Mouse (Mus musculus) stomach, embryonic 14.5 days (tissue): ENCODE measurements at regions not wholly inside any gene's neighbourhood (a gene's known extent, or its start where the extent isn't known, plus 50 kb on each side); places are given as distances from the start of the nearest gene placed in this dataset.

Source experiments
- ATAC-seq: fragments of 200-750 bp; cut with Nextera tagmentation; 2 replicates; pipeline ENCODE4 v1.8.0; 2017; ENCODE audit warnings: low read depth, moderate TSS enrichment; ENCODE audit not compliant: insufficient number of reproducible peaks, insufficient read depth, low FRiP score
- H3K27ac ChIP-seq: fragments of 300-500 bp; sonication (generic); 2 replicates; pipeline ENCODE4 v1.5.1; 2014; ENCODE audit warnings: mild to moderate bottlenecking, low read length, moderate library complexity, mixed read lengths
- H3K27me3 ChIP-seq: fragments of 300-500 bp; sonication (generic); 2 replicates; pipeline ENCODE4 v1.6.1; 2014; ENCODE audit warnings: low read length, control low read depth, mixed read lengths; ENCODE audit not compliant: control insufficient read depth, insufficient read depth
- H3K36me3 ChIP-seq: fragments of 300-500 bp; sonication (generic); 2 replicates; pipeline ENCODE4 v1.6.1; 2014; ENCODE audit warnings: mild to moderate bottlenecking, control low read depth, low read length, moderate library complexity, mixed read lengths; ENCODE audit not compliant: control insufficient read depth, insufficient read depth
- H3K4me1 ChIP-seq: fragments of 300-500 bp; sonication (generic); 2 replicates; pipeline ENCODE4 v1.6.1; 2014; ENCODE audit warnings: low read length, control low read depth, mixed read lengths; ENCODE audit not compliant: control insufficient read depth, insufficient read depth
- H3K4me2 ChIP-seq: fragments of 300-500 bp; sonication (generic); replicated peaks from 2 replicates; pipeline ENCODE4 v1.6.1; 2014; ENCODE audit warnings: low read depth, low read length, control low read depth
- H3K4me3 ChIP-seq: fragments of 300-500 bp; sonication (generic); 2 replicates; pipeline ENCODE4 v1.5.1; 2014; ENCODE audit warnings: low read depth, low read length, control low read depth
- H3K9ac ChIP-seq: fragments of 300-500 bp; sonication (generic); replicated peaks from 2 replicates; pipeline ENCODE4 v1.6.1; 2014; ENCODE audit warnings: low read depth, mild to moderate bottlenecking, control low read depth, low read length, moderate library complexity, mixed read lengths
- H3K9me3 ChIP-seq: fragments of 300-500 bp; sonication (generic); 2 replicates; pipeline ENCODE4 v1.6.1; 2016; ENCODE audit warnings: low read depth, low read length, control low read depth; ENCODE audit not compliant: control insufficient read depth
- WGBS: fragments of 180-500 bp; shearing (Covaris S2); extraction: QIAGEN DNeasy Blood & Tissue Kit; methylation state at CpG from one replicate; pipeline ENCODE4 v1.1.7; 2014; 5-methylcytosine and 5-hydroxymethylcytosine counted together

- Histone ChIP-seq H3K4me2 (no peak overlapping the region), H3K4me3 (no peak overlapping the region), H3K27me3 (no peaks in the 10 kb centered on the region), H3K9ac (no peak overlapping the region), H3K36me3 (no peaks in the 10 kb centered on the region), H3K27ac (no peak overlapping the region), H3K4me1 (no peaks in the 10 kb centered on the region), H3K9me3 (0 out of 2 replicates have a peak, but pooled peaks cover 6% of the 10 kb centered on the region)
- ATAC-seq = no peak
- 59% methylated on average over 3 of the region's 3 CpGs for WGBS
Observed at GRCm38 (mm10) chr6:51667022-51667421, 143.3 kb downstream of the Snx10 start.

GRCm38 (mm10) chr6:51675342-51675945, 151.7 kb downstream of the Snx10 start:
- H3K36me3 ChIP-seq = no peaks in the 10 kb centered on the region

GRCm38 (mm10) chr6:51677162-51677996, 153.7 kb downstream of the Snx10 start:
- Histone ChIP-seq H3K9ac (no peak overlapping the region), H3K36me3 (no peaks in the 10 kb centered on the region), H3K9me3 (no peaks in the 10 kb centered on the region), H3K27ac (no peak overlapping the region), H3K4me2 (no peak overlapping the region), H3K4me1 (no peaks in the 10 kb centered on the region), H3K27me3 (no peaks in the 10 kb centered on the region), H3K4me3 (no peak overlapping the region)
- 29% methylated on average over 12 of the region's 12 CpGs for WGBS
- ATAC-seq = no peak

More at GRCm38 (mm10) chr6:51675342-51675945, 151.7 kb downstream of the Snx10 start:
- Histone ChIP-seq H3K4me3 (no peak overlapping the region), H3K4me1 (no peaks in the 10 kb centered on the region), H3K9ac (no peak overlapping the region), H3K27me3 (no peaks in the 10 kb centered on the region), H3K4me2 (no peak overlapping the region), H3K27ac (no peak overlapping the region), H3K9me3 (no peaks in the 10 kb centered on the region)
- no peak for ATAC-seq
- 78% methylated on average over 13 of the region's 13 CpGs for WGBS

GRCm38 (mm10) chr6:51678743-51679142, 155.0 kb downstream of the Snx10 start:
- Histone ChIP-seq H3K4me1 (no peaks in the 10 kb centered on the region), H3K9ac (no peak overlapping the region), H3K27ac (no peak overlapping the region), H3K4me3 (no peak overlapping the region), H3K27me3 (no peaks in the 10 kb centered on the region), H3K36me3 (no peaks in the 10 kb centered on the region), H3K4me2 (no peak overlapping the region), H3K9me3 (no peaks in the 10 kb centered on the region)
- WGBS = 93% methylated on average over 3 of the region's 3 CpGs
- no peak for ATAC-seq

- WGBS = 48% methylated on average over 10 of the region's 10 CpGs
Observed at GRCm38 (mm10) chr6:51680239-51680857, 156.6 kb downstream of the Snx10 start.

GRCm38 (mm10) chr6:51683131-51683530, 159.4 kb downstream of the Snx10 start:
- no peak overlapping the region for H3K4me2 ChIP-seq
- H3K36me3 ChIP-seq = no peaks in the 10 kb centered on the region
- no peak for ATAC-seq
- H3K4me3 ChIP-seq = no peak overlapping the region
- 84% methylated on average over 5 of the region's 5 CpGs for WGBS
- H3K9ac ChIP-seq = no peak overlapping the region
- H3K27me3 ChIP-seq = no peaks in the 10 kb centered on the region
- H3K4me1 ChIP-seq = no peaks in the 10 kb centered on the region
- H3K9me3 ChIP-seq = no peaks in the 10 kb centered on the region
- H3K27ac ChIP-seq = no peak overlapping the region

More at GRCm38 (mm10) chr6:51680239-51680857, 156.6 kb downstream of the Snx10 start:
- Histone ChIP-seq H3K4me2 (no peak overlapping the region), H3K9me3 (no peaks in the 10 kb centered on the region), H3K27me3 (no peaks in the 10 kb centered on the region), H3K27ac (no peak overlapping the region), H3K4me1 (no peaks in the 10 kb centered on the region), H3K9ac (no peak overlapping the region), H3K36me3 (no peaks in the 10 kb centered on the region), H3K4me3 (no peak overlapping the region)
- ATAC-seq = no peak

- no peak overlapping the region for H3K9ac ChIP-seq
- no peaks in the 10 kb centered on the region for H3K4me1 ChIP-seq
- WGBS = 52% methylated on average over 8 of the region's 8 CpGs
- no peak for ATAC-seq
- no peaks in the 10 kb centered on the region for H3K36me3 ChIP-seq
- no peak overlapping the region for H3K4me2 ChIP-seq
- no peaks in the 10 kb centered on the region for H3K27me3 ChIP-seq
- H3K27ac ChIP-seq = no peak overlapping the region
- no peak overlapping the region for H3K4me3 ChIP-seq
- H3K9me3 ChIP-seq = no peaks in the 10 kb centered on the region
Observed at GRCm38 (mm10) chr6:51685651-51686287, 162.1 kb downstream of the Snx10 start.

- Histone ChIP-seq H3K4me2 (no peak overlapping the region), H3K9ac (no peak overlapping the region), H3K27me3 (no peaks in the 10 kb centered on the region), H3K4me3 (no peak overlapping the region), H3K9me3 (no peaks in the 10 kb centered on the region), H3K27ac (no peak overlapping the region), H3K36me3 (no peaks in the 10 kb centered on the region), H3K4me1 (no peaks in the 10 kb centered on the region)
- 73% methylated on average over 13 of the region's 13 CpGs for WGBS
- no peak for ATAC-seq
Observed at GRCm38 (mm10) chr6:51690795-51691563, 167.3 kb downstream of the Snx10 start.
